Mouse (Mus musculus) inflammation-experienced regulatory T-cells, adult 16 weeks (primary cell): Measurements from ENCODE around the gene Olfr1036. TPM values are rescaled to one million over a fixed set of nuclear protein-coding genes. Genes with fewer than 3 reads are reported as not detected.

ENCODE experiments used
- polyA plus RNA-seq: library from polyadenylated mRNA; unstranded; fragments of 100-300 nt; shearing (Covaris generic); gene quantifications from one replicate; pipeline ENCODE4 v1.2.1, GENCODE M21; 2017

The Olfr1036 gene
- not detected for polyA plus RNA-seq

GRCm38 (mm10) chr2:86073692-86074091, at the start of gene Olfr1036:
Olfr1036 (plus strand) TSS chr2:86073992.

GRCm38 (mm10) chr2:86045561-86045960, 28.2 kb upstream of the Olfr1036 start, which contains the start of gene Olfr1034:
Olfr1034 (plus strand) TSS chr2:86045861.

DNA sequence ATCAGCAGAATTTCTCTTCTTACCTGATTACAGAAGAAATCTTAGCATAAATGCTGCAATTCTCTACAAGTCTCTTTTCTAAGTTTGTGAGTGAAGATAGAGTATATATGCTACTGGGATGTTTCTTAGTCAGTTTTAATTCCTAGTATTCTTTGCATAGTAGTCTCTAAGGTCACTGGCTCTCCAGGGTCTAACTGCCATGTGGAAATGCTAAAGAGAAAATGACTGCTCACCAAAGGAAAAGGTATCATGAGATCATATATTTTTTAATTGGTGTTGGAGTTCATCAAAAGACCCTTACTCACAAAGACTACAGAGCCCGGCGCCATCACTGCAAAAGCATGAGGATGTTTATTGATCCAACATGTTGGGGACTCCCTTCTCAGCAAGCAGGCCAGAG, 13.5 kb downstream of the Olfr1036 start, which contains the start of gene Olfr1037:
Gene Olfr1037, minus strand, starts transcription at position 101 of the 400 bp plus-strand sequence.

Other genes starting within 250 kb of the Olfr1036 start
- gene Olfr1019, start 228.5 kb upstream of the Olfr1036 start, polyA plus RNA-seq: not detected
- not detected for gene Olfr1020, start 227.0 kb upstream of the Olfr1036 start, polyA plus RNA-seq
- not detected for gene Olfr1022, start 205.4 kb upstream of the Olfr1036 start, polyA plus RNA-seq
- gene Olfr1023, start 188.4 kb upstream of the Olfr1036 start, polyA plus RNA-seq: not detected
- not detected for gene Olfr1024, start 168.9 kb upstream of the Olfr1036 start, polyA plus RNA-seq
- gene Olfr1025-ps1, start 158.8 kb upstream of the Olfr1036 start, polyA plus RNA-seq: not detected
- gene Olfr1026, start 152.4 kb upstream of the Olfr1036 start, polyA plus RNA-seq: not detected
- not detected for gene Olfr1028, start 123.6 kb upstream of the Olfr1036 start, polyA plus RNA-seq
- gene Olfr1029, start 100.1 kb upstream of the Olfr1036 start, polyA plus RNA-seq: not detected
- gene Olfr1030, start 94.7 kb upstream of the Olfr1036 start, polyA plus RNA-seq: not detected
- not detected for gene Olfr1031, start 83.7 kb upstream of the Olfr1036 start, polyA plus RNA-seq
- gene Olfr1032, start 68.5 kb upstream of the Olfr1036 start, polyA plus RNA-seq: not detected
- not detected for gene Olfr1033, start 53.4 kb upstream of the Olfr1036 start, polyA plus RNA-seq
- gene Olfr1034, start 28.1 kb upstream of the Olfr1036 start, polyA plus RNA-seq: not detected
- not detected for gene Olfr1037, start 13.4 kb downstream of the Olfr1036 start, polyA plus RNA-seq
- not detected for gene Olfr1039, start 61.9 kb downstream of the Olfr1036 start, polyA plus RNA-seq
- gene Olfr1040, start 72.7 kb downstream of the Olfr1036 start, polyA plus RNA-seq: not detected
- gene Olfr1042, start 87.8 kb downstream of the Olfr1036 start, polyA plus RNA-seq: not detected
- not detected for gene Olfr1043, start 93.5 kb downstream of the Olfr1036 start, polyA plus RNA-seq
- gene Olfr1044, start 103.8 kb downstream of the Olfr1036 start, polyA plus RNA-seq: not detected
- gene Olfr52, start 111.7 kb downstream of the Olfr1036 start, polyA plus RNA-seq: not detected
- gene Olfr1045, start 129.0 kb downstream of the Olfr1036 start, polyA plus RNA-seq: not detected
- gene Olfr1046, start 145.3 kb downstream of the Olfr1036 start, polyA plus RNA-seq: not detected
- not detected for gene Olfr1047, start 157.4 kb downstream of the Olfr1036 start, polyA plus RNA-seq
- gene Olfr1048, start 166.3 kb downstream of the Olfr1036 start, polyA plus RNA-seq: not detected
- not detected for gene Olfr1049, start 184.3 kb downstream of the Olfr1036 start, polyA plus RNA-seq
- not detected for gene Olfr1051, start 205.1 kb downstream of the Olfr1036 start, polyA plus RNA-seq
- gene Olfr1052, start 218.5 kb downstream of the Olfr1036 start, polyA plus RNA-seq: not detected
- not detected for gene Olfr1053, start 241.3 kb downstream of the Olfr1036 start, polyA plus RNA-seq